Mouse (Mus musculus): Measurements from ENCODE around the gene Gas2.

DNA sequence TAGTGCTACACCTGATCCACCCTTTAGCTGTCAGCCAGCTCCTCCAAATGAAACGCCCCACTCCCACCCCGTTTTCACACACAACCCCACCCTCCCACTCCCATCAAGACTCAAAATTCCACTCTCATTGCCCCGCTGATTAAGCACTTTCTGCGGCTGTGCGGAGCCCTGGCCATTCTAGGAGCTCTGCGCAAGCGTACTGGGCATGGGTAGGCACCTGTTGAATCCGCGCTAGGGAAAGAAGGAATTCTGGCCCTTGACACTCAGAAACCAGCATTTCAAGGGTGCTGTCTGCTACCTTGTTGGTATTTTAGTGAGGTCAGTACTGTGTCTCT is 144.4 kb downstream of the Gas2 start:
- no peak for TF ChIP-seq MAX (IDR thresholded peaks at IDR 0.05)
- TF ChIP-seq CTCF (IDR thresholded peaks at IDR 0.05; ENCODE audit: control insufficient read depth, insufficient read depth, insufficient read length) = no peak
- no peak for TF ChIP-seq MYOD1 (IDR thresholded peaks at IDR 0.05; ENCODE audit: control insufficient read depth, insufficient read length, low read depth)
- no peak for TF ChIP-seq USF1 (IDR thresholded peaks at IDR 0.05; ENCODE audit: low read depth)
- no peak for TF ChIP-seq CEBPB (IDR thresholded peaks at IDR 0.05; ENCODE audit: low read depth)
- no peak for TF ChIP-seq MYOG (IDR thresholded peaks at IDR 0.05; ENCODE audit: control insufficient read depth, extremely low read depth, insufficient read length)
- no peak for TF ChIP-seq FOSL1 (IDR thresholded peaks at IDR 0.05; ENCODE audit: insufficient read depth, low read length, poor library complexity, severe bottlenecking)

Measured in C2C12 (cell line).